Comparison of ENCODE assay signal across 7 mouse cellular contexts in genomic region chr7:116247377-116247729, GRCm38 (mm10).
DNase-seq lines count a peak whose midpoint lies in the region; ATAC-seq lines count a peak whose summit lies in the region.

No protein-coding gene starts in this region.

- ATAC-seq in monocyte, adult 5-6 weeks (replicated peaks; ENCODE audit: insufficient number of reproducible peaks, low FRiP score, low TSS enrichment, poor library complexity, severe bottlenecking): no peak

- DNase-seq in layer of hippocampus, postnatal 10 days (ENCODE audit: low spot score in 2 of 2): peak; percentile 50 to 61
- DNase-seq in layer of hippocampus, adult 9-11 months: no peak
- DNase-seq in embryo, embryonic 10.5 days (ENCODE audit: low spot score): peak; percentile 44
- DNase-seq in heart, postnatal 4 days: peak; percentile 53
- DNase-seq in lung, postnatal 10 days: peak; percentile 42
- no peak for DNase-seq in layer of hippocampus, adult 8-10 months (ENCODE audit: low spot score in 2 of 2)

Comparison
In these comparisons a context has a peak if more than half of its experiments do, and no peak if none do; other contexts are left out.
1. DNase-seq: peak in layer of hippocampus, postnatal 10 days (2 of 2), embryo, embryonic 10.5 days (single experiment), heart, postnatal 4 days (single experiment) and lung, postnatal 10 days (single experiment); none in layer of hippocampus, adult 9-11 months (single experiment) and layer of hippocampus, adult 8-10 months (0 of 2).